In the genomic region with DNA sequence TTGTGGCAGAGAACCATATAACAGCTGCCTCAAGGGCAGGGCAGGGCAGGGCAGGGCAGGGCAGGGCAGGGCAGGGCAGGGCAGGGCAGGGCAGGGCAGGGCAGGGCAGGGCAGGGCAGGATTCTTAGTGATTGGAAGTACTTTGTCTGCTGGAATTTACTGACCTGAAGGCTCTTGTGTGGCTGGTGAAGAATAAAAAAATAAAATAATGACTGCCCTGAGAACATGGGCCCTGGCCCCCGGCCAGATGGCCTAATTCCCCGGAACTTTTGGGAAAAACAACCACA, we compare ENCODE assay signal across 7 mouse cellular contexts.
A peak's percentile ranks its signal among the peaks of the same experiment; 100 is the strongest.
DNase-seq lines count a peak whose midpoint lies in the region; ATAC-seq and TF ChIP-seq lines count a peak whose summit lies in the region.
"Not testable (repeated sequence)": the region's sequence is repeated elsewhere in the genome, so short reads cannot be mapped to it uniquely, and the experiment has no call there.

No protein-coding gene starts in this region.

- TF ChIP-seq EP300 in ES-Bruce4 (IDR thresholded peaks at IDR 0.05; ENCODE audit: insufficient read depth, low read depth, low read length); lung, postnatal 0 days (IDR thresholded peaks at IDR 0.05): not testable (repeated sequence)

- WGBS in forebrain, embryonic 11.5 days, result 74% methylated on average over 2 of the region's 2 CpGs
- WGBS in intestine, postnatal 0 days, result 57% methylated on average over 2 of the region's 2 CpGs
- 55% methylated on average over 2 of the region's 2 CpGs for WGBS in lung, embryonic 15.5 days
- WGBS in lung, postnatal 0 days, result 33% methylated on average over 2 of the region's 2 CpGs
- 74% methylated on average over 2 of the region's 2 CpGs for WGBS in midbrain, embryonic 10.5 days

- H3K27ac ChIP-seq in ES-Bruce4 (ENCODE audit: insufficient read depth, low read length), result peak overlapping the region; percentile 89; the same call in 1 of the 2 replicates
- H3K27ac ChIP-seq in forebrain, embryonic 11.5 days (ENCODE audit: low read depth, low read length); intestine, postnatal 0 days (ENCODE audit: low read depth, low read length): not testable (repeated sequence)
- peak overlapping the region; percentile 69 for H3K27ac ChIP-seq in lung, embryonic 15.5 days
- peak overlapping the region; percentile 78 for H3K27ac ChIP-seq in lung, postnatal 0 days (ENCODE audit: low read length)
- H3K27ac ChIP-seq in midbrain, embryonic 10.5 days (replicated peaks), result peak overlapping the region; percentile 46; the same call in 1 of the 2 replicates

- H3K9ac ChIP-seq in ES-Bruce4 (ENCODE audit: low read depth, poor library complexity, severe bottlenecking); forebrain, embryonic 11.5 days (ENCODE audit: low read length); intestine, postnatal 0 days (ENCODE audit: low read depth, low read length); lung, embryonic 15.5 days; lung, postnatal 0 days (replicated peaks; ENCODE audit: low read depth): not testable (repeated sequence)

- H3K36me3 ChIP-seq in ES-Bruce4 (ENCODE audit: control insufficient read depth, insufficient read depth, low read length, poor library complexity, severe bottlenecking); forebrain, embryonic 11.5 days (ENCODE audit: control insufficient read depth, insufficient read depth, low read length); intestine, postnatal 0 days (ENCODE audit: control insufficient read depth, insufficient read depth); lung, embryonic 15.5 days; lung, postnatal 0 days (ENCODE audit: insufficient read depth, low read length); midbrain, embryonic 10.5 days: not testable (repeated sequence)

- TF ChIP-seq CTCF in ES-Bruce4 (IDR thresholded peaks at IDR 0.05; ENCODE audit: low read depth, low read length); intestine, postnatal 0 days (IDR thresholded peaks at IDR 0.05; ENCODE audit: low read depth); lung, postnatal 0 days (IDR thresholded peaks at IDR 0.05): not testable (repeated sequence)

- peak; percentile 29 for DNase-seq in forebrain, embryonic 11.5 days (ENCODE audit: low spot score)
- DNase-seq in lung, postnatal 0 days (ENCODE audit: low spot score), result peak; percentile 84
- DNase-seq in lung, postnatal 25 days (ENCODE audit: low spot score), result peak; percentile 14
- not testable (repeated sequence) for DNase-seq in midbrain, embryonic 10.5 days (ENCODE audit: low spot score)

- not testable (repeated sequence) for H3K4me2 ChIP-seq in forebrain, embryonic 11.5 days (ENCODE audit: low read depth, low read length, severe bottlenecking); intestine, postnatal 0 days (replicated peaks; ENCODE audit: low read depth); lung, embryonic 15.5 days; lung, postnatal 0 days (replicated peaks; ENCODE audit: low read depth, low read length)

- H3K9me3 ChIP-seq in ES-Bruce4 (replicated peaks; ENCODE audit: control insufficient read depth, insufficient read depth, low read length, poor library complexity, severe bottlenecking), result peaks cover 20% of the 10 kb centered on the region
- H3K9me3 ChIP-seq in forebrain, embryonic 11.5 days (ENCODE audit: control insufficient read depth, low read length); intestine, postnatal 0 days (ENCODE audit: control insufficient read depth); lung, embryonic 15.5 days; lung, postnatal 0 days (ENCODE audit: low read length); midbrain, embryonic 10.5 days (replicated peaks): not testable (repeated sequence)

- H3K4me1 ChIP-seq in ES-Bruce4 (ENCODE audit: control insufficient read depth, insufficient read depth, low read length); forebrain, embryonic 11.5 days (replicated peaks; ENCODE audit: control insufficient read depth, insufficient read depth, low read length); intestine, postnatal 0 days (replicated peaks; ENCODE audit: control insufficient read depth, insufficient read depth, low read length); lung, embryonic 15.5 days; lung, postnatal 0 days (ENCODE audit: insufficient read depth, low read depth, low read length): not testable (repeated sequence)
- H3K4me1 ChIP-seq in midbrain, embryonic 10.5 days, result peaks cover 53% of the 10 kb centered on the region

- not testable (repeated sequence) for H3K27me3 ChIP-seq in ES-Bruce4 (ENCODE audit: control insufficient read depth, insufficient read depth, low read length, poor library complexity, severe bottlenecking); forebrain, embryonic 11.5 days (ENCODE audit: control insufficient read depth, insufficient read depth, low read length); intestine, postnatal 0 days (replicated peaks; ENCODE audit: control insufficient read depth, insufficient read depth, low read length); lung, embryonic 15.5 days; lung, postnatal 0 days (replicated peaks; ENCODE audit: insufficient read depth, low read length); midbrain, embryonic 10.5 days (ENCODE audit: low read depth, poor library complexity, severe bottlenecking)

- not testable (repeated sequence) for ATAC-seq in forebrain, embryonic 11.5 days (replicated peaks; ENCODE audit: low FRiP score); lung, embryonic 15.5 days (ENCODE audit: borderline replicate concordance, extremely low read depth, low FRiP score, low TSS enrichment)
- 0 out of 2 replicates have a peak, but pooled peaks have one; percentile 41 for ATAC-seq in intestine, postnatal 0 days
- peak; percentile 91 for ATAC-seq in lung, postnatal 0 days

- TF ChIP-seq POLR2A in ES-Bruce4 (IDR thresholded peaks at IDR 0.05; ENCODE audit: insufficient read depth, low read length), result not testable (repeated sequence)

- not testable (repeated sequence) for H3K4me3 ChIP-seq in ES-Bruce4 (ENCODE audit: low read depth, low read length); forebrain, embryonic 11.5 days (ENCODE audit: low read depth, low read length); intestine, postnatal 0 days (ENCODE audit: low read depth, low read length); lung, embryonic 15.5 days; lung, postnatal 0 days (ENCODE audit: low read depth, low read length); midbrain, embryonic 10.5 days
